Mouse (Mus musculus): ENCODE measurements around the gene Lrrc4c. TPM values are rescaled to one million over a fixed set of nuclear protein-coding genes. Genes with fewer than 3 reads are reported as not detected.

Lrrc4c gene
- polyA plus RNA-seq, 1 experiment, result not detected

DNA sequence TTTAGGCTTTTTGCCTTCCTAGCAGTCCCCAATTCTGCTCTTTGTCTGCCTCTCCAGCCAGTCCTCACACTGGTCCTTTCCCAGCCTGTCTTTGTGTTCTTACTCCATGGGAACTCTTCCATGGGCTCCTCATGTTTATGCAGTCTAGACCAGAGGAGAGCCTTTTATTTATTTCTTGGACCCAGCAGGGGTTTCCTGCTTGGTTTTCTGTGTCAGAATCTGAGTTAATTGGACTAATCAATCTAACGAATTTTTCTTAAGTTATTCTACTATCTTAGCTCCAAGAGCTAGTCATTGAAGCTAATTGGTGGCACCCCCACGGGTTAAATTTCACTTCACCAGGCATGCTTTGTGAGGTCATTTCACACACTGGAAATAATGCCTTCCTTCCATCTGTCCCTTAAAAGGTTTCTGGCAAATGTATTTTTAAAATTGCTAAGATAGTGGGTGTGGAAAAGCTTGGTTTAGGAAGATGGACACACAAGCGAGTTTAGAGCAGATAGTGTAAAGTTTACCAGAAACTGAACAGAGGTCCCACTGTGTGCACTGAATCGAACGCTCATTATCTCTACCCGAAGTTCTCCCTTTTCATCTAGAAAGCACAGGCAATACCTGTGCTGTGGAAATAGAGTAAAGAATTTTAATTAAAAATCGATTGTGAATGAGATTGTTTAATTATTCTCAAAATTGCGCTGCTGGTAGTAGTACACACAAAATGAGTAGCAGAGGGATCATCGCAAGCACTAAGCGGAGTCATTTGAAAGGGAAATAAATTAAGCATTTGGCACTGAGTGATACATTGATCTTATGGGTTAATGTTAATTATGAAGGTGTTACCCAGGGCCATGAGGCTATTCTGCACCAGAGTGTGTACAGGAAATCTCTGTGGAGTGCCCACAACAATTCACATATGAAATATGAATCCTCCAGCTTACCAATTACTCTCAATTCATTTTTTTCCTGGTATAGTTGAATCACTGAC lies 1226.0 kb downstream of the Lrrc4c start:
- Histone ChIP-seq H3K36me3 (ENCODE audit: control insufficient read depth, insufficient read depth, low read length, poor library complexity, severe bottlenecking) (no peaks in the 10 kb centered on the region), H3K9me3 (replicated peaks; ENCODE audit: control insufficient read depth, insufficient read depth, low read length, poor library complexity, severe bottlenecking) (no peaks in the 10 kb centered on the region), H3K9ac (ENCODE audit: low read depth, poor library complexity, severe bottlenecking) (no peak overlapping the region), H3K4me3 (ENCODE audit: low read depth, low read length) (no peak overlapping the region), H3K27me3 (ENCODE audit: control insufficient read depth, insufficient read depth, low read length, poor library complexity, severe bottlenecking) (no peaks in the 10 kb centered on the region), H3K4me1 (ENCODE audit: control insufficient read depth, insufficient read depth, low read length) (no peaks in the 10 kb centered on the region), H3K27ac (ENCODE audit: insufficient read depth, low read length) (no peak overlapping the region)
- no peak for TF ChIP-seq POLR2A (IDR thresholded peaks at IDR 0.05; ENCODE audit: insufficient read depth, low read length)
- TF ChIP-seq CTCF (IDR thresholded peaks at IDR 0.05; ENCODE audit: low read depth, low read length), result no peak

- Histone ChIP-seq H3K27ac (ENCODE audit: insufficient read depth, low read length) (no peak overlapping the region), H3K36me3 (ENCODE audit: control insufficient read depth, insufficient read depth, low read length, poor library complexity, severe bottlenecking) (no peaks in the 10 kb centered on the region), H3K4me1 (ENCODE audit: control insufficient read depth, insufficient read depth, low read length) (no peaks in the 10 kb centered on the region), H3K4me3 (ENCODE audit: low read depth, low read length) (no peak overlapping the region), H3K9ac (ENCODE audit: low read depth, poor library complexity, severe bottlenecking) (no peak overlapping the region), H3K27me3 (ENCODE audit: control insufficient read depth, insufficient read depth, low read length, poor library complexity, severe bottlenecking) (no peaks in the 10 kb centered on the region), H3K9me3 (replicated peaks; ENCODE audit: control insufficient read depth, insufficient read depth, low read length, poor library complexity, severe bottlenecking) (no peaks in the 10 kb centered on the region)
- TF ChIP-seq POLR2A (IDR thresholded peaks at IDR 0.05; ENCODE audit: insufficient read depth, low read length), result no peak
- no peak for TF ChIP-seq CTCF (IDR thresholded peaks at IDR 0.05; ENCODE audit: low read depth, low read length)
- no peak for TF ChIP-seq EP300 (IDR thresholded peaks at IDR 0.05; ENCODE audit: insufficient read depth, low read depth, low read length)
These were observed 1226.7 kb downstream of the Lrrc4c start for GRCm38 (mm10) chr2:97544673-97545071.

DNA sequence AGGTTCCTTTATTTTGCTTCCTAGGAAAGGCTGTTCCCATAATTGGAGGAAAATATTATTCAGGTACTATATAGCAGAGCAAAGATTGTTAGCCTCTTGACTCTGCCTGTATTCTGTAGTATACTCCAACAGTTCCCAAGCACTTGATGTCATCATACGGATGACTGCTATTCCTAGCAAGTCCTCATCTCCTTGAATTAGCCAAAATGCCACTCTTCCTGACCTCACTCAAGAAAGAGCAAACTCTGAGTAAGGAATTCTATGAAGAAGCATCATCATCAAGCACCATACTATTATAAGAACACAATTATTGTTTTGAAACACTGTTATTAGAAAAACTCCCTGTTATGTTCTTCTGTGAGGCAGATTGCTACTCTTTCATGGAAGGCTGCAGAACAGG lies 1228.0 kb downstream of the Lrrc4c start:
- Histone ChIP-seq H3K27ac (ENCODE audit: insufficient read depth, low read length) (no peak overlapping the region), H3K4me3 (ENCODE audit: low read depth, low read length) (no peak overlapping the region), H3K36me3 (ENCODE audit: control insufficient read depth, insufficient read depth, low read length, poor library complexity, severe bottlenecking) (no peaks in the 10 kb centered on the region), H3K4me1 (ENCODE audit: control insufficient read depth, insufficient read depth, low read length) (no peaks in the 10 kb centered on the region), H3K9ac (ENCODE audit: low read depth, poor library complexity, severe bottlenecking) (no peak overlapping the region), H3K9me3 (replicated peaks; ENCODE audit: control insufficient read depth, insufficient read depth, low read length, poor library complexity, severe bottlenecking) (no peaks in the 10 kb centered on the region), H3K27me3 (ENCODE audit: control insufficient read depth, insufficient read depth, low read length, poor library complexity, severe bottlenecking) (no peaks in the 10 kb centered on the region)
- TF ChIP-seq POLR2A (IDR thresholded peaks at IDR 0.05; ENCODE audit: insufficient read depth, low read length) (no peak), CTCF (IDR thresholded peaks at IDR 0.05; ENCODE audit: low read depth, low read length) (no peak), EP300 (IDR thresholded peaks at IDR 0.05; ENCODE audit: insufficient read depth, low read depth, low read length) (no peak)

DNA sequence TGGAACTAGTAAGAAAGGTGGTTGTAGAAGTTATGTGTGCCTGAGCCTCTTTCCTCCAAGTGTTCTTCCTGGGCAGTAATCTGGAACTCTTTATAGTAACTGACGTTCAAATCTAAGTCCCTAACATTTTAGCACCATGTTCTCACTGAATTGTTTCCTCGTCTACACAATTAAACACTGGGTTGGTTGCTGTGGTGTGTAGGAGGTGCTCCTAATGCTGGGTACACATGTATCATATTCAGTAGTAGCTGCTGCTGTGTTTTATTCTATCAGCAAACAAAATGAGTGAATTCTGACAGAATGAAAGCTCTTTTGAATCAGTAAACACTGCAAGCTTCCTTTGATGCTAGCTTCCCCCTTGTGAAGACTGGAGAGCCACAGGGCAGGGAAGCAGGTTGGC lies 1246.5 kb downstream of the Lrrc4c start:
- no peak for TF ChIP-seq EP300 (IDR thresholded peaks at IDR 0.05; ENCODE audit: insufficient read depth, low read depth, low read length)
- no peak for TF ChIP-seq CTCF (IDR thresholded peaks at IDR 0.05; ENCODE audit: low read depth, low read length)
- no peak for TF ChIP-seq POLR2A (IDR thresholded peaks at IDR 0.05; ENCODE audit: insufficient read depth, low read length)
- no peak overlapping the region for H3K27ac ChIP-seq (ENCODE audit: insufficient read depth, low read length)
- no peak overlapping the region for H3K4me3 ChIP-seq (ENCODE audit: low read depth, low read length)
- no peaks in the 10 kb centered on the region for H3K36me3 ChIP-seq (ENCODE audit: control insufficient read depth, insufficient read depth, low read length, poor library complexity, severe bottlenecking)
- no peaks in the 10 kb centered on the region for H3K9me3 ChIP-seq (replicated peaks; ENCODE audit: control insufficient read depth, insufficient read depth, low read length, poor library complexity, severe bottlenecking)
- no peaks in the 10 kb centered on the region for H3K27me3 ChIP-seq (ENCODE audit: control insufficient read depth, insufficient read depth, low read length, poor library complexity, severe bottlenecking)
- no peak overlapping the region for H3K9ac ChIP-seq (ENCODE audit: low read depth, poor library complexity, severe bottlenecking)
- H3K4me1 ChIP-seq (ENCODE audit: control insufficient read depth, insufficient read depth, low read length), result no peaks in the 10 kb centered on the region

DNA sequence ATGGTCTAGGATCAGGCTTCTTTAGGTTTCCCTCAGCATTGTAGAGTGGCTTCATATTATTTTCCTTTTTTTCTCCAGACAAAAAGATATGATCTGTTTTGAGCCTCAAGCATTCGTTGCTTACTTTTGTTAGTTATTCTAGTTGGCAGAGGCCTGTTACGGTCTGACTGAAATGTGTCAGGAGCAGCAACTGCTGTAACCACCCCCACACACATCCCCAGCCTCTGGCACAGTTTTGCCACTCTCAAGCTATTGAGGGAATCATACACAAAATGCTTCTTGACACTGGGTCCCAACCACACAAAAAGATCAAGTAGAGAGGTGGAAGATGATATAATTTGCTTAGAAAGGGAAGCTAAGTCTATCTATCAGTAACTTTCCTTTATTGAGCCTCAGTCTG lies 1251.0 kb downstream of the Lrrc4c start:
- H3K27me3 ChIP-seq (ENCODE audit: control insufficient read depth, insufficient read depth, low read length, poor library complexity, severe bottlenecking), result no peaks in the 10 kb centered on the region
- no peak overlapping the region for H3K27ac ChIP-seq (ENCODE audit: insufficient read depth, low read length)
- no peaks in the 10 kb centered on the region for H3K9me3 ChIP-seq (replicated peaks; ENCODE audit: control insufficient read depth, insufficient read depth, low read length, poor library complexity, severe bottlenecking)
- no peak overlapping the region for H3K9ac ChIP-seq (ENCODE audit: low read depth, poor library complexity, severe bottlenecking)
- no peak overlapping the region for H3K4me3 ChIP-seq (ENCODE audit: low read depth, low read length)
- H3K36me3 ChIP-seq (ENCODE audit: control insufficient read depth, insufficient read depth, low read length, poor library complexity, severe bottlenecking), result no peaks in the 10 kb centered on the region
- H3K4me1 ChIP-seq (ENCODE audit: control insufficient read depth, insufficient read depth, low read length), result no peaks in the 10 kb centered on the region
- TF ChIP-seq EP300 (IDR thresholded peaks at IDR 0.05; ENCODE audit: insufficient read depth, low read depth, low read length) (no peak), POLR2A (IDR thresholded peaks at IDR 0.05; ENCODE audit: insufficient read depth, low read length) (no peak), CTCF (IDR thresholded peaks at IDR 0.05; ENCODE audit: low read depth, low read length) (no peak)

GRCm38 (mm10) chr2:97574921-97575320 lies 1257.0 kb downstream of the Lrrc4c start:
- Histone ChIP-seq H3K9me3 (replicated peaks; ENCODE audit: control insufficient read depth, insufficient read depth, low read length, poor library complexity, severe bottlenecking) (no peaks in the 10 kb centered on the region), H3K4me1 (ENCODE audit: control insufficient read depth, insufficient read depth, low read length) (no peaks in the 10 kb centered on the region), H3K27ac (ENCODE audit: insufficient read depth, low read length) (no peak overlapping the region), H3K9ac (ENCODE audit: low read depth, poor library complexity, severe bottlenecking) (no peak overlapping the region), H3K4me3 (ENCODE audit: low read depth, low read length) (no peak overlapping the region), H3K36me3 (ENCODE audit: control insufficient read depth, insufficient read depth, low read length, poor library complexity, severe bottlenecking) (no peaks in the 10 kb centered on the region), H3K27me3 (ENCODE audit: control insufficient read depth, insufficient read depth, low read length, poor library complexity, severe bottlenecking) (no peaks in the 10 kb centered on the region)
- TF ChIP-seq EP300 (IDR thresholded peaks at IDR 0.05; ENCODE audit: insufficient read depth, low read depth, low read length), result no peak
- no peak for TF ChIP-seq CTCF (IDR thresholded peaks at IDR 0.05; ENCODE audit: low read depth, low read length)
- TF ChIP-seq POLR2A (IDR thresholded peaks at IDR 0.05; ENCODE audit: insufficient read depth, low read length), result no peak

Measured in ES-Bruce4 (cell line).